Mouse (Mus musculus) c-Kit-negative CD71-positive TER-119-positive erythroid progenitor cells, embryonic 14.5 days (primary cell): Measurements from ENCODE around the gene Mark3.
"Not testable (repeated sequence)": the region's sequence is repeated elsewhere in the genome, so short reads cannot be mapped to it uniquely, and the experiment has no call there.

Experiments
- DNase-seq: peaks from one replicate; pipeline ENCODE4 v3.0.0-alpha.2; 2013; ENCODE audit warnings: low read depth, low spot score

The Mark3 gene

GRCm38 (mm10) chr12:111648061-111648645 is 73.8 kb downstream of the Mark3 start:
- peak; percentile 19 for DNase-seq

DNA sequence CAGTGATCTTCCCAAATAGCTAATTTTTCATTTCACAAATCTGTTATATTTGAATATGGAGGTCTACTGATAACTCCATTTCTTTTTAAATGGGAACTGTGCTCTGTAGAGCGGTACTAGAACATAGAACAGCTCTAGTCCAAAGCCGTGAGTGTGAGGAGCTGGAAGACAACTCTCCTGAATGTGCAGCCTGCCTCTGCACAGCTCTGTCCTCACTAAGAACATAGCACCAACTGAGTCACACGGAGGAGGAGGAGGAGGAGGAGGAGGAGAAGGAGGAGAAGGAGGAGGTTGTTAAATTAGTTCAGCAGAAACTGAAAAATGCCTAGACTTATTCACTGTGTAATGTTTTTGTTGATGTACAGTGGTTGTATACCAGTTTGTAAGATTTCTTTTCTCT is 78.6 kb downstream of the Mark3 start:
- no peak for DNase-seq

- no peak for DNase-seq
These were observed 79.1 kb downstream of the Mark3 start for GRCm38 (mm10) chr12:111653434-111653833.

GRCm38 (mm10) chr12:111655695-111656094 is 81.4 kb downstream of the Mark3 start:
- no peak for DNase-seq

GRCm38 (mm10) chr12:111659331-111659730 is 85.0 kb downstream of the Mark3 start:
- DNase-seq: no peak

GRCm38 (mm10) chr12:111660628-111661027 is 86.3 kb downstream of the Mark3 start:
- DNase-seq: no peak

- DNase-seq: not testable (repeated sequence)
These were observed 87.2 kb downstream of the Mark3 start for GRCm38 (mm10) chr12:111661554-111661953.

GRCm38 (mm10) chr12:111663228-111664143 is 89.2 kb downstream of the Mark3 start:
- no peak for DNase-seq

DNA sequence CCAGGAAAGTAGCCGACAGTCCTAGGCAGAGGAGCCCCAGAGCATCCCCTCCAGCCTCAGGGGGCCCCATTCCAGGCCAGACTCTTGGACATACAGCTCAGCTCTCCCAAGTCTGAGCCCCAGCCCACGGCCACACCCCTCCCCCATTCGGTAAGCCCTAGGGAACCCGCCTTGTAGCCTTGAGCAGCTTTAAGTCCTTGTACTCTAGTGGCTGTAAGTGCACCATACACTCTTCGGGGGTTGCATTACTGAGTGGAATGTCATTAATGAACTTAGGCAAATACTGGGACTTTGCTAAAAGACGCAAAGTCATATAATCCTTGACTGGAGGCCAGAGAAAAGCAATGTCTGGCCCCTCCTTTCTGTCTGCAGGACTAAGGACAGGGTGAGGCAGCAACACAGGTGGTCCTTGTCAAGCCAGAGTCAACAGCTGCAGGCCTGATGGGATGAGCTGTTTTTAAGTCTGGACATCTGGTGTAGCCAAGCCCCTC is 89.9 kb downstream of the Mark3 start:
- no peak for DNase-seq

- no peak for DNase-seq
These were observed 90.9 kb downstream of the Mark3 start for GRCm38 (mm10) chr12:111665041-111665880.

GRCm38 (mm10) chr12:111666380-111666779 is 92.1 kb downstream of the Mark3 start:
- no peak for DNase-seq

GRCm38 (mm10) chr12:111667421-111667820 is 93.1 kb downstream of the Mark3 start:
- DNase-seq: no peak

DNA sequence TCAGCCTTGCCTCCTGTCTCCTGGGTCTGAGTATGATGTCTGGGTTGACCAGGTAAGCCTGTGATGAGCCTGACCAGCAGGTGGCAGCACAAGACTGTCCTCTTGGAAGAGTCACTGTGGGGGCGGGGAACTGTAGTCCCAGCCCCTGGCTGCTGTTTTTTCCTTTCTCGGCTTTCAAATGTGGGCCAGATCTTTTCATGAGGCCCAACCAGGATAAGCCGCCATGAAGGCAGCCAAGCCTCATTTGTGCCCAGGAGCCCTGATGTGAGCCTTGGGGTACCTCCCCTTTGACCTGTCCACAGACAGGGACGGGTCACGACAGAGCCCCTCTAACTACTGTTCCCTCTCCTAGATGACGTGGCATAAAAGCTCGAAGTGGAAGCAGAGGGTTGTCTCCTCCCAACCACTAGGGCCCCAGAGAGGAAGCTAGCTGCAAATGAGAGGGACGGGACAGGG is 94.2 kb downstream of the Mark3 start:
- peak; percentile 56 for DNase-seq

DNA sequence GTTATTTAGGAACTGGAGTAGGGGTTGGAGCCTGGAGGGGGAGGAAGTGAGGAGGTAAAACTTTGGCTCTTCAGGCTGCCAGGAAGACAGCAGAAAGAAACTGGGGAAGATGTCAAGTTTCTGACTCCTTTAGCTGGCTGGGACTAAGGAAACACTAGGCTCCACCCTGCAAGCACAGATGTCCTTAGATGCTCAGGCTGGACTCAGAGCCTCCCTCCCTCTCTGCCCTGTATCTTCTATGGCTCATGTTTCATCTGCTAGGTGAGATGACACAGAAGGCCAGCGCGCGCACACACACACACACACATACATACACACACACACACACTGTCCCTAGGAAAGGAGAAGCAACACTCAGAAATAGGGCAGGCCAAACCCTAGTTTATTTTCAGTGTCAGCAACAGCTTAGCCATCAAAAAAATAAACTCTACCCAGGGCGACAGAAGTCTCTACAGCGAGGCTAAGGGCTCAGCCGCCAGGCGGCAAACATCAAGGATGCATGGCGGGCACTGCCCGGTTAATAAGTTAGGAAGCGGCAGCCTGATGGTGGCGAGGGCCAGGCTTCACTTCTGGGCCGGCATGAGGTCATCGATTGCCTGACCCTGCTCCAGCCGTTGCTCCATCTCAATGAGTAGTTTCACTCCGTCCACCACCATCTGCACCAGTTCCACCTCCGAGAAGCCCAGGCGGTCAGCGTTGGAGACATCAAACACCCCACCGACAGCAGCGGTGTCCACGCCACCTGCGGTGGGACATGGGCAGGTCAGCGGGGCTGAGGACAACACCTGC is 94.9 kb downstream of the Mark3 start:
- no peak for DNase-seq

DNA sequence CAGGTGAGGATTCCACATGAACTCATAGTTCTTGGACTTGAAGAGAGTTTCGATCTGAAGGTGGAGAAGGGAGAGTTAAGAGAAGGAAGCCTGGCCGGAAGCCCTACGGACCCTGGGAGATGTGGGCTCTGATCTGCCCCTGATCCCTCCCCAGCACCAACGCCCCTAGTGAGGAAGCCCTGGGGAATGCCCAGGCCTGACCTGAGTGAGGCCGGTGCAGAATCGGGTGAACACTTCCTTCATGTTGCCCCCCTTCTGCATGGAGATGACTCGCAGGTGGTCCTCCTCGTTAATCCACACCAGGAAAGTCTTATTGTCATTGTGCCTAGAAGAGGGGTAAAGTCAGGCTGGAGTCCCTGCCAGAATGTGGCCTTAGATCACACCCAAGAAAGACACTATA is 95.6 kb downstream of the Mark3 start:
- DNase-seq: no peak

- no peak for DNase-seq
These were observed 96.1 kb downstream of the Mark3 start for GRCm38 (mm10) chr12:111670371-111670971.

- no peak for DNase-seq
These were observed 96.7 kb downstream of the Mark3 start for GRCm38 (mm10) chr12:111670976-111671375.

DNA sequence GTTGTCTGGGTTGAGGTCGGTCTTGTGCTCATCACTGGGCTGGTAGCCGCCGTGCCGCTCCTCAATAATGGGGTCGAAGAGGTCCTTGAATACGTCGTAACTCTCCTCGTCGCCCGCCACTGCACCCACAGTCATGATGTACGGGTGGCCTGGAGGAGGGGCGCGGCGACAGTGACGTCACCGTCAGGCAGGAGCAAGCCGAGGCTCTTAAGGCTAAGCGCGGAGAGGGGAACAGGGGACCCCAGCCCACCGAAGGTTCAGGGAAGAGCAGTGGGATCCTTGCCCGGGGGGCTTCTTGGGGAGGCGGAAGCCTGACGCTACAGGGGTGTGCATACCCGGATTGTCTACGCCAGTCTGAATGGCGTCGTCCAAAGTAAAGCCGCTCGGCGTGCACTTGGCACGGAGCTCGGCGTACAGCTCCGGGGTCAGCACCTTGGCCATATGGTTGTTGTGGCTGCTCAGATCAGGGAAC is 97.1 kb downstream of the Mark3 start:
- no peak for DNase-seq

DNA sequence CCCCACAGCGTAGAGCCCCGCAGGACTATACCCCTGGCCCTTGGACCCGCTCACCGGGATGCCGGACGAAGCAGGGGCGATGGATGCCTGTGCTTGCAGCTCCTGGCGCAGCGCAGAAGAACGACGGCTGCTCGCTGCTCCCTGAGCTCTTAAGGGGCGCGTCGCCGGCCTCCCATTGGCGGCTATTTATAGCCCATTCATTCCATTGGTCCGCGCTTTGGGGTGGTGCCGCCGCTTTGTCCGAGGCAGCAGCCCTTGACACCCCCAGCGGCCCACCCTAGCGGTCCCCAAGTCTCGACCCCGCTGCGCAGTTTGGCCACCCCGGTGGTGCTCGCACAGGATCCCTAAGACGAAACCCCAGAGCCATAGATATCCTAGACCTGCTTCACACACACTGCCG is 97.9 kb downstream of the Mark3 start, which contains the start of gene Ckb:
TSS of gene Ckb (minus strand) at position 163 of the 400 bp plus-strand sequence.
- no peak for DNase-seq

DNA sequence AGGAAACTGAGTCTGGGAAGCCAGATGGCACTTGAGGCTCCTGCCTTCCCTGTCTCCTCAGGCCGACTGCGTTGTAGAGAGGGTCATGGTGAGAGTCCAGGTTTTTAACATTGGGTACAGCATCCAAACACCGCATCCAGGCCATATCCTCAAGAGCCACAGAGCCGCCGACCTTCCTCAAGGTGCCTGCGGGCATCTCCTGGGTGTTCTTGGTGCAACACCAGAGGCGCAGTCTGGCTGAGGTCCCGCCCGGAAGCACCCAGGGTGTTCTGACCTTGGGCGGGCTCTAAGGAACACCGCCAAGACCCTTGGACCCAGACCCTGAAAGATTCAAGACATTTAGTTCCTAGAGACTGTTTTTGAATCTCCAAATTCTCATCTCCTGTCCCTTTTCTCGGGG is 98.3 kb downstream of the Mark3 start:
- DNase-seq: no peak
